Mouse (Mus musculus): ENCODE results near the gene Rpl35a.
"Not testable (repeated sequence)": the region's sequence is repeated elsewhere in the genome, so short reads cannot be mapped to it uniquely, and the experiment has no call there.

Rpl35a gene

GRCm38 (mm10) chr16:33056095-33056785 lies at the start of gene Rpl35a, which contains the start of gene Iqcg:
Gene Rpl35a (plus strand): TSS chr16:33056453.
Gene Iqcg (minus strand): TSS chr16:33056218.
- DNase-seq (ENCODE audit: low spot score in 2 of 2) = peak; percentile 84 to 85

GRCm38 (mm10) chr16:33006888-33007287 lies 49.4 kb upstream of the Rpl35a start:
- no peak for DNase-seq (ENCODE audit: low spot score in 2 of 2)

DNA sequence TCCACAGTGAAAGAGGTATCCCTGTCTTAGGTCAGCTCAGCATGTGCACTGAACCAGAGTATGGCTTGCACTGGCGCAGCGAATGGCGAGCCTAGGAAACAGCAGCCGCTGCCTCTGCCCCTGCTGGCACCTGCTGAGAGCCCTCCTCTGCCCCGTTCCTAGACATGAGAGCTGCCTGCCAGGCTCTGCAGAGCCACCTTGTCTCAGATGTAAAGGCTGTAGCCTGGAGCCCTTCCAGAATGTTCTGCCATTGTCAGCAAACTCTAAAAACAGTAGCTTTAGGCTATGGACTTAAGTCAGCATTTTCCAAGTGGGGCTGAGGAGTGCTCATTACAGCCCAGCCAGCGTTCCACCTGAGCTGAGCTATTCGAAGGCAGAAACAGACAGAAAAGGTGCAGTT lies 48.8 kb upstream of the Rpl35a start:
- DNase-seq (ENCODE audit: low spot score in 2 of 2) = no peak

DNA sequence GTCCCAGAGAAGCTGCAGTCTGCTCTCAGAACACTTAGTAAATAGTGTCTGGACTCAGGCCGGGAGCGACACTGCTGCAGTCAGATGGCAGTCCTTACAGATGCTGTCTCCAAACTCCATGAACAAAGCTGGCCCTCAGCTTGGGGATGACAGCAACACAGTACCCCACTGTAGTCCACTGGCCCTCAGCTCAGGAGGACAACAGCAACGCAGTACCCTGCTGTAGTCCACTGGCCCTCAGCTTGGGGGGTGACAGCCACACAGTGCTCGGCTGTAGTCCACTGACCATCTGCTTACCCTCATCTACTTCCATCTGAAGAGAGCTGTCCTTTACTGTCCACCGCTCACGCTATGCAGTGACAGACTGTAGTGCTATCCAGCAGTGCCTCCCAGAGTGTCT lies 46.1 kb upstream of the Rpl35a start:
- DNase-seq (ENCODE audit: low spot score in 2 of 2) = no peak

DNA sequence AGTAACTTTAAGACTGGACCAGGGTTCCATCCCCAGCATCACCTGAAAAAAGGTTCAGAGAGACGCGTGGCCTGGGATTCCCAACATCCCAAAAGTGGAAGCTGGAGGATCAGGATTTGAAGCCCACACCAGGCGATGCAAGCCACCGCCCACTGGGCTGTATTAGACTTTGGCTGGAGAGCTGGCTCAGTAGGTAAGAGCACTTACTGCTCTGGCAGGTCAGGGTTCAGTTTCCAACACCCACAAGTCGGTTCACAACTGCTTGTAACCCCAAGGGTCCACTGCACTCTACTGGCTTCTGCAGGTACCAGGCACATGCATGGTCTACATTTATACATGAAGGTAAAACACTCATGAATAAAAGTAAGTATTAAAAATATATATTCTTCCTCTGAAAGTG lies 42.5 kb upstream of the Rpl35a start:
- DNase-seq (ENCODE audit: low spot score in 2 of 2) = no peak

DNA sequence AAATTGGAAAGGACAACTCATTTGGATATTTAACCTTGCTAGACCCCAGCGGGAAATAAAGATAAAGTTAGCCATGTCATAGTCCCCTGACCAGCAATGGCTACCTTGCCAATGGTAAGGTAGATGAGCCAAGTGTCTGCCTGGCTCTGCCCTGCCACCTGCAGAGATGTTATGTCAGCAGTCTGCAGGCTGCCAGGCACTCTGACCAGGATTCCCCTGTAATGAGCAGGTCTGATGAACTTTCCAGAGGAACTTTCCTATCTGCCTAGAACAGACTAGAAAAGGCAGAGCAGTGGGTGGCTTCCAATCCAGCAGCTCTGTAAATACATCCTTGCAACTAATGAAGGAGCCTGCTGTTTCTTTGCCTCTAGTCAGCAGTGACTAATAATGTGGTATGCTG lies 41.3 kb upstream of the Rpl35a start:
- DNase-seq (ENCODE audit: low spot score in 2 of 2) = no peak

- no peak for DNase-seq (ENCODE audit: low spot score in 2 of 2)
Measured at GRCm38 (mm10) chr16:33015396-33015907, 40.8 kb upstream of the Rpl35a start.

GRCm38 (mm10) chr16:33015986-33016385 lies 40.3 kb upstream of the Rpl35a start:
- DNase-seq (ENCODE audit: low spot score in 2 of 2) = no peak

DNA sequence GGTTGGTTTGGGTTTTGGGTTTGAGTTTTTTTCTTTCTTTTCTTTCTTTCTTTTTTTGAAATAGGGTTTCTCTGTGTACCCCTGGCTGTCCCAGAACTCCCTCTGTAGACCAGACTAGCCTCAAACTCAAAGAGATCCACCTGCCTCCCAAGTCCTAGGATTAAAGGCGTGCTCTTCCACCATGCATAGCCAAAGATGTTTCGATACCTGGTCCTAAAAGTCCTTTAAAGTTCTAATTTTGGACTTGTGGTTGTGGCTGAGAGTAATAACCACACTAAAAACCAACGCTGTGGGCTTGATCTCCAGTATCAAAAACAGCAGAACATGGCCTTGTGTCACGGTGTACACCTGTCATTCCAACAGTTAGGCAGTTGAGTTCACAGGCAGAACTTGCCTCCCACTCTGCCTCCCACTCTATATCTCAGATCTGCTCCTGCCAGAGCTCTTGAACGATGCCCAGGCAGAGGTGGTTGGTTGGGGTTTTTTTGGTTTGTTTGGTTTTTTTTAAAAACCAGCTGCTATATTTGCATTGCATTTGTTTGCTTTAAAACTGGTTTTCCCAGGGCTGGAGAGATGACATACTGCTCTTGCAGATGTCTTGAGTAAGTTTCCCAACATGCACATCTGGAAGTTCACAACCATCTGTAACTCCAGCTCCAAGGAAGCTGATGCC lies 38.4 kb upstream of the Rpl35a start:
- no peak for DNase-seq (ENCODE audit: low spot score in 2 of 2)

GRCm38 (mm10) chr16:33019117-33019770 lies 37.0 kb upstream of the Rpl35a start:
- DNase-seq (ENCODE audit: low spot score in 2 of 2) = no peak

DNA sequence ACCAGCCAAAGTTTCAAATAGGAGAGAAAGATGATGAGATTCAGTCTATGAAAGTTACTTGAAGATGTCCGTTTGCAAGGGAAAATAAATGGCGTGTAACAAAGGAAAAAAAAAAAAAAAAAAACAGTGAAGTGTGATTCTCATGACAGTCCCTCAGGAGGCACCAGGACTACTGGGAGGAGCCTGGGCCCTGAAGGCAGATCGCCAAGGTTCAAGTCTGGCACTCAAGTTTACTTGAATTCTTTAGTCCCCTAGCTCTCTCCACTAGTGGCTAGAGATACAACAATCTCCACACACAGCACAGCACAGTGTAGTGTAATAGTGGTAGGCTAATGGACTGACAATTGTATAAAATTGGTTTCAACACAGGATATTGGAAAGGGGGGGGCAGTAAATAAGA lies 34.9 kb upstream of the Rpl35a start:
- DNase-seq (ENCODE audit: low spot score in 2 of 2) = no peak

GRCm38 (mm10) chr16:33023750-33024149 lies 32.5 kb upstream of the Rpl35a start:
- peak; percentile 64 to 89 for DNase-seq (ENCODE audit: low spot score in 2 of 2)

DNA sequence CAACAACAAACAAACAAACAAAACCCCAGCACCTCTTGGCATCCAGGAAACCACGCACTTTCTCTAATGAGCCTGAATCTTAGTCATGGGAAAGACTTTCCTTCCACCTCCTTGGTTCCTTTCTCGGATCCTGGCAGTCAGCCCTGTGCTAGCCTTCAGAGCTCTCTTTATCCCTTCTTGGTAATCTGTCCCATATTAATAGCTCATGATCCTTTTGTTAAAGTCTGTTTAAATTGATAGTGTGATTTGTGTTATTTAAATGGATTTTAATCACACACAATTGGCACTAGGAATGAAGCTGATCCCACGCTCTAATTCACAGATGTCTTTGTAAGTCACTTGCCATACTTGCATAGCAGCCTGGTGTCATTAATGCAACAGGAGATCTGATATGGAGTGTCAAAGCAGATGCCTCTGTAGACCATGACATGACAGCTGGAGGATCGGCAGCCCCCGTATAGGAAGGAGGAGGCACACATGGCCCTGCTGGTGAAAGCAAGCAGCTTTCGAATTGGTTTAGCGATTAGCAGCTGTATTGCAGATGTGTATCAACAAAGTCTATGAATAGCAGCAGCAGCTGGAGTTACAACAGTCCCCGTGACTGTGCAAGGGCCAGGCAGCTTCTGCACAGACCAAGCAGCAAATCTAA lies 31.7 kb upstream of the Rpl35a start:
- no peak for DNase-seq (ENCODE audit: low spot score in 2 of 2)

GRCm38 (mm10) chr16:33026357-33026756 lies 29.9 kb upstream of the Rpl35a start:
- DNase-seq (ENCODE audit: low spot score in 2 of 2) = no peak

DNA sequence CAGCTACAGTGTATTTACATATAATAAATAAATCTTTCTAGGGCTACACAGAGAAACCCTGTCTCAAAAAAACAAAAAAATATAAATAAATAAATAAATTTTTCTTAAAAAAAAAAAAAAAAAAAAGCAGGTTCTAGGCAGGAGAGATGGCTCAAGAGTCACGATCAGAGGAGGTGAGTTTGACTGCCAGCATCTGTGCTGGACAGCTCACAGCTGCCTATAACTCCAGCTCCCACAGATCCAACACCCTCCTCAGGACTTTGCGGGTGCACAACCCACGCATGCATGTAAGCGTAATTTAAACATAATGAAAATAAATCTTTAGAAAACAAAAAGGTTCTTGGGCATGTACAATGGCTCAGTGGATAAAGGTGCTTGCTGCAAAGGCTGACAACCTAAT lies 20.2 kb upstream of the Rpl35a start:
- DNase-seq (ENCODE audit: low spot score in 2 of 2) = no peak

DNA sequence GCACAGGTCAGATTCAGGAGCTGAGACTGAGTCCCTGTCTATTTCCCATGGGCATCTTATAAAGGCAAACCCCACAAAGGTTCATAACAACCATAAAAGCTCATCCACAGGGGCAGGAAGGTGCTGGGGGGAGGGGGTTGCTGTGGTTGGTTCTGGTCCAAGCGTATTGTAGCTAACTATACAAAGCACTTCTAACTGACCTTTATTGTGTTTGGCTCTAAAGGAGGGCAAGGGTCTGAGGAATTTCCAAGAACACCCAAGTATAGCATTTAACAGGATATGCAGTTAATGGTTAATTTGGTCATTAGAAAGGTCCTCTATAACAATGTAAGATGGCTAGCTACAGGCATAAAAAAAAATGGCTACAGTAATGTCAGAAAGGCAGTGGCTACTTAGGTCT lies 13.6 kb upstream of the Rpl35a start:
- DNase-seq (ENCODE audit: low spot score in 2 of 2) = no peak

DNA sequence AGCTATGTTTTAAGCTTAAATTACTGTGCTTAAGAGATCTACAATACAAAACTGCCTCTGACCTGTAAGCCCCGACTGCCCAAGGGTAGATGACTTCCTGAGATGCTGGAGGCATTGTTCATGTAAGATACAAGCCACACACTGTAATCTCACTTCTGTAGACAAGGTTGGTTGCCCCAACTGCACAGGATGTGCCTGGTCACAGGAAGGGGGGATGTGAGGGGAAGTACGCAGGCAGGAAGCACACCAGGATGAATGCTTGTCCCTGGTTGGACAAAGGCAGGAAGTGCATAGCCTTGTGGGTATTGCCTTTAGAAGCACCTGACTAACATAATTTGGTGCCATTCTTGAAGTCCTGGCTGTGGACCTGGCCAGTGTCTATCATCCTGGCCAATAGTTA lies 13.0 kb upstream of the Rpl35a start:
- DNase-seq (ENCODE audit: low spot score in 2 of 2) = no peak

- no peak for DNase-seq (ENCODE audit: low spot score in 2 of 2)
Measured at GRCm38 (mm10) chr16:33048004-33048403, 8.2 kb upstream of the Rpl35a start.

DNA sequence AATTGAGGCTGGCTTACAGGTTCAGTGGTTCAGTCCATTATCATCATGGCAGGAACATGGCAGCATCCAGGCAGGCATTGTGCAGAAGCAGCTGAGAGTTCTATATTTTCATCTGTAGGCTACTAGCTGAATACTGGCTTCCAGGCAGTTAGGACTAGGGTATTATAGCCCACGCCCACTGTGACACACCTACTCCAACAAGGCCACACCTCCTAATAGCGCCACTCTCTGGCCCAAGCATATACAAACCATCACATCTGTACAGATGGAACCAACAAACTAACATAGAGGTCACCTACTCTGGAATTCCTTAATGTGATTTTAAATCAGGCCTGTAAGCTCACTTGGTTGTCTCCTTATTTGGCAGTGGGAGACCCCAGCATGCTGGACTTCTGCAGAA lies 7.6 kb upstream of the Rpl35a start:
- DNase-seq (ENCODE audit: low spot score in 2 of 2) = no peak

- no peak for DNase-seq (ENCODE audit: low spot score in 2 of 2)
Measured at GRCm38 (mm10) chr16:33049809-33050208, 6.4 kb upstream of the Rpl35a start.

GRCm38 (mm10) chr16:33053141-33053540 lies 3.1 kb upstream of the Rpl35a start:
- DNase-seq (ENCODE audit: low spot score in 2 of 2) = no peak

GRCm38 (mm10) chr16:33054927-33055326 lies 1.3 kb upstream of the Rpl35a start:
- not testable (repeated sequence) for DNase-seq (ENCODE audit: low spot score in 2 of 2)

Data from urinary bladder, postnatal 4 days (tissue).